Mouse (Mus musculus) intestine, embryonic 14.5 days (tissue): Measurements from ENCODE around the gene Lin7a. TPM values are rescaled to one million over a fixed set of nuclear protein-coding genes. Genes with fewer than 3 reads are reported as not detected.
A peak's percentile ranks its signal among the peaks of the same experiment; 100 is the strongest.

ENCODE experiments used
- ATAC-seq: fragments of 200-750 bp; cut with Nextera tagmentation; replicated peaks from 2 replicates; pipeline ENCODE4 v1.8.0; 2017; ENCODE audit warnings: low read depth, moderate number of reproducible peaks, moderate TSS enrichment, moderate library complexity; ENCODE audit not compliant: low FRiP score, low TSS enrichment
- DNase-seq: peaks from one replicate; pipeline ENCODE4 v3.0.0-alpha.2; 2018; ENCODE audit warnings: low spot score
- H3K27ac ChIP-seq: fragments of 300-500 bp; sonication (generic); 2 replicates; pipeline ENCODE4 v1.5.1; 2014; ENCODE audit warnings: low read depth, mild to moderate bottlenecking, control low read depth
- H3K27me3 ChIP-seq: fragments of 300-500 bp; sonication (generic); replicated peaks from 2 replicates; pipeline ENCODE4 v1.6.1; 2014; ENCODE audit warnings: low read length, control low read depth; ENCODE audit not compliant: control insufficient read depth, insufficient read depth
- H3K36me3 ChIP-seq: fragments of 300-500 bp; sonication (generic); 2 replicates; pipeline ENCODE4 v1.6.1; 2014; ENCODE audit warnings: low read length, control low read depth; ENCODE audit not compliant: control insufficient read depth, insufficient read depth
- H3K4me1 ChIP-seq: fragments of 300-500 bp; sonication (generic); replicated peaks from 2 replicates; pipeline ENCODE4 v1.6.1; 2014; ENCODE audit warnings: low read length, control low read depth, mixed read lengths; ENCODE audit not compliant: control insufficient read depth, insufficient read depth
- H3K4me2 ChIP-seq: fragments of 300-500 bp; sonication (generic); 2 replicates; pipeline ENCODE4 v1.6.1; 2014; ENCODE audit warnings: low read length
- H3K4me3 ChIP-seq: fragments of 300-500 bp; sonication (generic); 2 replicates; pipeline ENCODE4 v1.5.1; 2014; ENCODE audit warnings: low read depth, low read length, control low read depth, mixed read lengths
- H3K9ac ChIP-seq: fragments of 300-500 bp; sonication (generic); 2 replicates; pipeline ENCODE4 v1.6.1; 2014; ENCODE audit warnings: mild to moderate bottlenecking, low read length
- H3K9me3 ChIP-seq: fragments of 300-500 bp; sonication (generic); 2 replicates; pipeline ENCODE4 v1.6.1; 2016; ENCODE audit warnings: low read length, control low read depth; ENCODE audit not compliant: control insufficient read depth
- WGBS: fragments of 180-500 bp; shearing (Covaris S2); extraction: QIAGEN DNeasy Blood & Tissue Kit; methylation state at CpG from one replicate; pipeline ENCODE4 v1.1.7; 2014; 5-methylcytosine and 5-hydroxymethylcytosine counted together
- polyA plus RNA-seq: library from polyadenylated mRNA; unstranded; fragments of >200 nt; fragmentation: Nextera tagmentation; extraction: Ambion mirVana; gene quantifications from 2 replicates; pipeline ENCODE4 v1.2.1, GENCODE M21; 2014

Lin7a gene
- polyA plus RNA-seq, result 5.9 and 7.7 TPM in 2 replicates

DNA sequence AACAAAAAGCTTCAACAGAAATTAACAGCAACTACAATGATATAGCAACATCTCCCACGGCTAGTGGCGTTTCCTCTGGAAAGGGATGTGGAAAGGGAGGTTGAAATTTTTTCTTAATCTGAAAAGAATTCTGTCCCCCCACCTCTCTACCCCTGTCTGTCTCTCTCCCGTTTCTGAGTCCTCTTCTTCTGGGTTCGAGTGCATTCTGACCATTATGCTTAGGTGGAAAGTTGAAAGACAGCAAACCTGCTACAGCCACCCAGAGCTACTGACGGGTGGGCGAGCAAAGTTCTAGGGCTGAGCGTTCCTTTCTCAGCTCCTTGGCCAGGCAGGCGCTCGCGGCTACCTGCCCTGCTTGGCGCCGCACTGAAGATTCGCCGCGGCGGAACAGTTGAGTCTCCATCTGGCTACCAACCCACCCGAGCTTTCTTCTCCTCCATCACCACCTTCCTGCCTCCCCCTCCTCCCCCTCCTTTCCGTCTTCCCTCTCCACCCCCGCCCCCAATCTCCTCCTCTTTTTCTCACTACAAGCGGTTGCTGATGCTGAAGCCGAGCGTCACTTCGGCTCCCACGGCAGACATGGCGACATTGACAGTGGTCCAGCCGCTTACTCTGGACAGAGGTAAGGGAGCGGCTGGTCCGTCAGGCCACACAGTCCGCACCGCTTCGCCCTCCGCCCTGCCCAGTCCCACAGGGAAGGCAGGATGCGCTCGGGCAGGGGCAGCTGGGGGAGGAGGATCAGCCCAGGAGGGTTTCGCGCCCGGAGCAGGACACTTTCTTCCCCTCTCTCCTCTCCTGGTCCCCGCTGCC lies at the start of gene Lin7a:
TSS of gene Lin7a (plus strand) at position 366 of the 810 bp plus-strand sequence.
- ATAC-seq, result peak; percentile 53
- H3K4me1 ChIP-seq, result no peaks in the 10 kb centered on the region
- no peaks in the 10 kb centered on the region for H3K9me3 ChIP-seq
- H3K9ac ChIP-seq, result peak within 1 kb of the TSS; percentile 44
- H3K4me3 ChIP-seq, result peak within 1 kb of the TSS; percentile 55
- peak; percentile 76 for DNase-seq
- H3K27ac ChIP-seq, result 0 out of 2 replicates have a peak within 1 kb of the TSS, but pooled peaks have one; percentile 22
- no peaks in the 10 kb centered on the region for H3K36me3 ChIP-seq
- peaks cover 21% of the 10 kb centered on the region for H3K27me3 ChIP-seq
- peak within 1 kb of the TSS; percentile 88 for H3K4me2 ChIP-seq
- 3% methylated on average over 38 of the region's 38 CpGs for WGBS

GRCm38 (mm10) chr10:107221726-107222125 lies 49.8 kb upstream of the Lin7a start:
- DNase-seq, result no peak
- no peak for ATAC-seq
- Histone ChIP-seq H3K4me1 (no peaks in the 10 kb centered on the region), H3K27me3 (no peaks in the 10 kb centered on the region), H3K4me3 (no peak overlapping the region), H3K27ac (no peak overlapping the region), H3K9me3 (no peaks in the 10 kb centered on the region), H3K36me3 (no peaks in the 10 kb centered on the region), H3K9ac (no peak overlapping the region), H3K4me2 (no peak overlapping the region)
- 90% methylated on average over 2 of the region's 2 CpGs for WGBS

DNA sequence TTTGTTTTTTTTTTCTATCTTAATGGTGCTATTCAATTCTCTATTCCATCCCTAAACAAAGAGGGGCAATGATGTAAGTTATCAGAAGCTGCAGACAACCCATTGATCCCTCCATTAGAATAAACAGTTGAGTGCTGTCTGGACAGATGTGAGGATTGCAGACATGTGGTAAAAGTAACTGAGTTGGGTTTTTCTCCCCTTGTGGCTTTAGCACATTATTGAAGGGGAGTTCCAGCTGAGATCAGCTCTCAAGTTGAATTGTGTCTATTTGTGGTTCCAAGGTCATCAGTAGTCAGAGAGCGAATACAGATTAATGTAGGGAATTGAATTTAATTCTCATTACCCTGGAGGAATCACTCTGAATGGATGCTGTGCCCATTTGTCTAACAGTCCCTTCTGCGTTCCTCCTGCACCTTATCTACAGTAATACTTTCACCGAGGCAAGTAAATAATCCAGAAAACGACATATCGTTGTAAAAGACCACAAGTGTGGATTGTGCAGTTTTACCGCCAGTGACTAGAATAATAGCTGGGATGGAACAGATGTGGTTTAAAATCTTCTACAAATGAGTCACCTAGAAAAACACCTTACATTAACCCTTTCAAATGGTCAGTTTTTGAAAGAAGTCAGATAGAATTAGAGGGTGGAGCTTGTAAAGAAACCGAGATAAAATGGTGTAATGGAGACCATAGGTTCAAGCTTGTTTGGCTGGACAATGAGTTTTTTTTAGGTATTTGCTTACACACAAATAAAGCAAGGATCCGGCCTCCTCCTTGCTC lies 48.9 kb upstream of the Lin7a start:
- H3K9me3 ChIP-seq, result no peaks in the 10 kb centered on the region
- H3K4me2 ChIP-seq, result no peak overlapping the region
- H3K27ac ChIP-seq, result no peak overlapping the region
- WGBS, result 76% methylated on average over 8 of the region's 8 CpGs
- no peaks in the 10 kb centered on the region for H3K36me3 ChIP-seq
- H3K9ac ChIP-seq, result no peak overlapping the region
- ATAC-seq (no peak), DNase-seq (no peak)
- H3K4me3 ChIP-seq, result no peak overlapping the region
- no peaks in the 10 kb centered on the region for H3K4me1 ChIP-seq
- H3K27me3 ChIP-seq, result no peaks in the 10 kb centered on the region

GRCm38 (mm10) chr10:107223186-107223440 lies 48.4 kb upstream of the Lin7a start:
- Histone ChIP-seq H3K27me3 (no peaks in the 10 kb centered on the region), H3K4me2 (no peak overlapping the region), H3K36me3 (no peaks in the 10 kb centered on the region), H3K4me1 (no peaks in the 10 kb centered on the region), H3K4me3 (no peak overlapping the region), H3K9ac (no peak overlapping the region), H3K27ac (no peak overlapping the region), H3K9me3 (no peaks in the 10 kb centered on the region)
- ATAC-seq, result no peak
- no peak for DNase-seq
- 85% methylated on average over 3 of the region's 3 CpGs for WGBS

- WGBS, result 85% methylated on average over 3 of the region's 3 CpGs
- DNase-seq, result no peak
- H3K36me3 ChIP-seq, result no peaks in the 10 kb centered on the region
- H3K4me1 ChIP-seq, result no peaks in the 10 kb centered on the region
- no peak overlapping the region for H3K4me2 ChIP-seq
- ATAC-seq, result no peak
- H3K27ac ChIP-seq, result no peak overlapping the region
- H3K4me3 ChIP-seq, result no peak overlapping the region
- no peak overlapping the region for H3K9ac ChIP-seq
- H3K27me3 ChIP-seq, result no peaks in the 10 kb centered on the region
- no peaks in the 10 kb centered on the region for H3K9me3 ChIP-seq
These were observed 47.7 kb upstream of the Lin7a start for GRCm38 (mm10) chr10:107223821-107224220.

- 89% methylated on average over 6 of the region's 6 CpGs for WGBS
- DNase-seq, result no peak
- no peaks in the 10 kb centered on the region for H3K9me3 ChIP-seq
- H3K4me1 ChIP-seq, result no peaks in the 10 kb centered on the region
- no peaks in the 10 kb centered on the region for H3K36me3 ChIP-seq
- H3K9ac ChIP-seq, result no peak overlapping the region
- no peaks in the 10 kb centered on the region for H3K27me3 ChIP-seq
- no peak overlapping the region for H3K4me2 ChIP-seq
- ATAC-seq, result no peak
- no peak overlapping the region for H3K4me3 ChIP-seq
- no peak overlapping the region for H3K27ac ChIP-seq
These were observed 46.7 kb upstream of the Lin7a start for GRCm38 (mm10) chr10:107224596-107225330.

- Histone ChIP-seq H3K27me3 (no peaks in the 10 kb centered on the region), H3K36me3 (no peaks in the 10 kb centered on the region), H3K4me1 (no peaks in the 10 kb centered on the region), H3K27ac (no peak overlapping the region), H3K4me3 (no peak overlapping the region), H3K4me2 (no peak overlapping the region), H3K9ac (no peak overlapping the region), H3K9me3 (no peaks in the 10 kb centered on the region)
- no peak for ATAC-seq
- no peak for DNase-seq
- 84% methylated on average over 4 of the region's 4 CpGs for WGBS
These were observed 46.1 kb upstream of the Lin7a start for GRCm38 (mm10) chr10:107225331-107225835.

DNA sequence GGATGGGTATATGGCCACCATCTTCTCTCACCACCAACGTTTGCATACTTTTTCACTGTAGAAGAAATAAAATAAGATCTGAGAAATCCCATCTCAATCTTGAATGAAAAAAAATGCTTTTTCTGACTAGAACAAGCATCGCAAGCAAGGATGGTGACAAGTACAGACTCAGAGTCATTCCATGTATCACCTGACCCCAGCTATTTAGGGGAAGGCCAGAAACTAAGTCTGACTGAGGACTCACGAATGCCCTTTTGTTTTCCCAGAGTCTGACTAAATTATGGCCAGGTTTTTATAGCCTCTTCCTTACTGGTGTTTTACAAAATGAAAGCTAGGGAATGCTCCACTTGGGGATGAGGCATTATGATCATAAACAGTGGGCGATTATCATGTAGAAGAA lies 45.6 kb upstream of the Lin7a start:
- Histone ChIP-seq H3K27me3 (no peaks in the 10 kb centered on the region), H3K36me3 (no peaks in the 10 kb centered on the region)

More for the DNA sequence above, 45.6 kb upstream of the Lin7a start:
- ATAC-seq (no peak), DNase-seq (no peak)
- Histone ChIP-seq H3K9me3 (no peaks in the 10 kb centered on the region), H3K9ac (no peak overlapping the region), H3K4me3 (no peak overlapping the region), H3K27ac (no peak overlapping the region), H3K4me1 (no peaks in the 10 kb centered on the region), H3K4me2 (no peak overlapping the region)
- WGBS, result 80% methylated on average over 4 of the region's 4 CpGs
